Mouse (Mus musculus) telencephalon, adult 2 months (tissue): ENCODE results near the gene Camk1d.
A peak's percentile ranks its signal among the peaks of the same experiment; 100 is the strongest.

ENCODE experiments used
- DNase-seq: peaks from one replicate; pipeline ENCODE4 v3.0.0-alpha.2; 2011; ENCODE audit warnings: low read depth, low spot score

Camk1d gene

GRCm38 (mm10) chr2:5478256-5478655, 236.1 kb downstream of the Camk1d start:
- no peak for DNase-seq

- no peak for DNase-seq
Measured at GRCm38 (mm10) chr2:5477525-5477924, 236.8 kb downstream of the Camk1d start.

- no peak for DNase-seq
Measured at GRCm38 (mm10) chr2:5469366-5469941, 244.9 kb downstream of the Camk1d start.

- DNase-seq, result no peak
Measured at GRCm38 (mm10) chr2:5467537-5467936, 246.8 kb downstream of the Camk1d start.

DNA sequence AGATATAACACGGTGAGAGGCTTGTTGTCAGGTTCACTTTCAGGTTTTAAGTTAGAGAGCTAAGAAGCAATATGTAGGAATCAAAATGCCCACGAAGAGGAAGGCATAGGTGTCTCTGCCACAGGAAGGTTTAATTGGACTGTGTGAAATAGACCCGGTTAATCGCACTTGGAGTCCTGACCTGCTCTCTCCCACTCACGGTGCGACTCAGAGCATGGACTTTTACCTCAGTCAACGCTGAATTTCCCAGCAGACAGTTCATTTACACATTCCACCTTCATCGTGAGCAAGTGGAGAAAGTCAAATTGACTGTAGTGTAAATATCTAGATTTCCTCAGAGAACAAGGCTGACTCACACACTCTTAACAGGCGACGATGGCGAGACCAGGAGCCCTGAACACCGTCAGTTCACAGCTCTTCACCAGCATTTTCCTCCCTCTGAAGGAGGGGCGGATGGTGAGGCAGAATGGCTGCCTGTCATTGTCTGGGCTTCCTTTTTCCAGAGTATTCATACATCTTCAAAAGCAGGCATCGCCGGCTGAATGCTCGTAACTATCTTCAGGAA, 255.6 kb downstream of the Camk1d start:
- no peak for DNase-seq

GRCm38 (mm10) chr2:5458075-5458494, 256.2 kb downstream of the Camk1d start:
- no peak for DNase-seq

DNA sequence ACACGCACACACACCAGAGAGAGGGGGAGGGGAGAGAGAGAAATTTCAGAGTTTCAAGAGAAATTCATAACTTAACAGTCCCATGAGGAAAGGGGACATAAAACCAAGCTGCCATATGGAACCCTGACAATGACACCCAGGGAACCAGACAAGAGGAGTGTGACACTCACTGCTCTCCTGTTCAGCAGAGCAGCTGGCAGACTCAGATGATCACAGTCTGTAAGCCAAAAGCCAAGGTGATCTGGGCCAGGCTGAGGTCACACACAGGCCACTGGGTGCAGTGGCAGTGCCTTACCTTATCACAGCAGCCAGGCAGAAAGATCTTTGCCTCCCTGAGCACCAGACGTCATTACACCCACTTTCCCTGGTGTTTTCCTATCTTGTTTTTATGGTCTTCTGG, 258.2 kb downstream of the Camk1d start:
- DNase-seq, result no peak

DNA sequence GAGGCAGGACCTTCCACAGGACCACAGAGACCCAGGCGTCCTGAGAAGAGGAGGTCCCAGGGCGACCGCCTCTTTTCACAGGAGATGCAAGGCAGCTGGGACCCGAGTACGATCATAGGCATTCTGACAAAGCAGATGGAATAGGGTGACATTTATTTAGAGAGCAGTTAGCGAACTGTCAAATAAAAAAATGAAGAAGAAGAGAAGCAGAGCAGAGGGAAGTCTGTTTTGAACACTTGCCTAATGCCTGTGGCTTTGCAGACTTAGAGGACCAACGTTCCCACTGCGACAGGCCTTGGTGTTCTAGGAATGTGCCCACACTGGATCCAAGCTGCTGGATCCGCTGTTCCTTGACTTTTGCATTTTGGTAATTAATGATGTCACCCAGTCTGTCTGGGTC, 259.5 kb downstream of the Camk1d start:
- no peak for DNase-seq

GRCm38 (mm10) chr2:5451654-5452053, 262.7 kb downstream of the Camk1d start:
- DNase-seq, result no peak

GRCm38 (mm10) chr2:5445357-5445756, 269.0 kb downstream of the Camk1d start:
- no peak for DNase-seq

GRCm38 (mm10) chr2:5437690-5438089, 276.6 kb downstream of the Camk1d start:
- no peak for DNase-seq

DNA sequence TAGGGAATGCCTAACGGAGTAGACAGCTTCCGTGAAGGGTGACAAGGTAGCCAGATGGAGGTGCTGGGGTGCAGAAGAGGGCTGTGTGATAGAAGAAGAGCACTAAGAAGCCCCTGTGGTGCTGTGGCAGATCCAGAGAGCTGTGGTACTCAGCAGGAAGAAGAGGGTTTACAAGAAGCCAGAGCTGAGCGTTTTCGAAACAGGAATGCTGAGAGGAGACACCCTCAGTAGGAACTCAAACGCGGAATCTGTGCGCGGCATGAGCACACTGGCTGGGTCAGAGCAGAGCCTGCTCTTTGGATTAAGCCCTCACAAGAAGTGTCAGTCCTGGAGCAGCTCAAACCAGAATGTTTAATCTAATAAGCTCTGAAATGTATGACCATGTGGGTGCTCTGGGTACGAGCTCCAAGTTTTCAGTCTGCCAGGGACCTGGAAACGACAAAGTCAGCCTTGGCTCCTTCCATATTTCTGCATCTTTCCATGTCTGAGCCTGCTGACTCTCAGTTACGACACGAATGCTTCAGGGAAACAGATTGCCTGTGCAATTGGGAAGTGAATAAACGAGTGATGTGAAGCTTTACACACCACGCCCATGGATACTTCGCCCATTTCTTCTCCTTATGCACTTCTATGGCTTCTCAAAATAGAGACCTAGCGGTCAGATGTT, 278.6 kb downstream of the Camk1d start:
- no peak for DNase-seq

DNA sequence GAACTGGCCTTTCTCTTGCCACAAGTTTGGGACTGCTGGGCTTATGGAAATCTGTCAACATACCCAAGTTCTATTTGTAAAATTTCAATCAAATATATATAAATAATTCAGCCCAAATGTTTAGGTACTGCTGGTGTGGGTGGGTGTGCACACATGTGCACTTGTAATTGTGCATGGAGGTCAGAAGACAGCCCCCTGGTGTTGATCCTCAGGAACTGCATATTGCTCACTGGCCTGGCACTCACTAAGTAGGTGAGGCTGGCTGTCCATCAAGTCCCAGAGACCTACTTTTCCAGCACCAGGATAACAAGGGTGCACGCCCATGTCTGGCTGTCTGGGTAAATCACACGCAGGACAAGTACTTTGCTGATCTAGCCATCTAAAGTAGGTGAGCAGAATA, 283.0 kb downstream of the Camk1d start:
- no peak for DNase-seq

DNA sequence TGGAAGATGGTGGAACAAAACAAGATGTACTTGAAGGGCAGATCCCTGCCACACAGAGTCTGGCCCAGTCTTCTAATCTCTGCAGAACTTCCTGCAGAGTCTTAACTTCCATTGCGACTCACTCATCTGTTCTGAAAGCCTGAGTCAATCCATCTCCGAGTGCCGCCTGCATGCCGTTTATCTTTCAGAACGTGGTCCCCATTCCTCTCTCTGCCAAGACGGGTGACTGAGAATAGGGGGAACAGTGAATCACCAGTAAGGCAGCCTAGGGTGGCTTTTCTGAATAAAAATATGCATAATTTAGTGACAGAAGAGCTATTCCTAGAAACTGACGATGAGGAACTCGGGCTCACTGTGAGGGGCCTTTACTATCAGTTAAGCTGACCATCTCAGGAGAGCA, 284.4 kb downstream of the Camk1d start:
- no peak for DNase-seq

DNA sequence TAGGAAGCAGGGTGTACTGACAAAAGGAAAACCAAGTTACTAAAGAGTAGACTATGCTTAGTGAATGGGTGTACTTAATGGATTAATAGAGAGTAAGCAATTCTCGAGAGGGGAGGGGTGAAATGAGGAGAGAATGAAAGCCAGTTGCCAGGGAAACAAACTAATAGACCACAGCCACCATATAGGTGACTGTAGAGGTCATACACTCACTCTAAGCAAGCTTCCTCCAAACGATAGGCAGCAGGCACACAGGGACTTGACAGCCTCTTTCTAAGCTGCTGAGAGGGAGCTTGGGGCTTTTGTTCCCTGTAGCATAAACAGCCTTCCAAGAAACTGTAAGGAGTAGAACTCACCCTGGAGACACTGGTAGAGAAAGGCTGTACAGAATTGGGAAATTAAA, 288.2 kb downstream of the Camk1d start:
- DNase-seq, result no peak

DNA sequence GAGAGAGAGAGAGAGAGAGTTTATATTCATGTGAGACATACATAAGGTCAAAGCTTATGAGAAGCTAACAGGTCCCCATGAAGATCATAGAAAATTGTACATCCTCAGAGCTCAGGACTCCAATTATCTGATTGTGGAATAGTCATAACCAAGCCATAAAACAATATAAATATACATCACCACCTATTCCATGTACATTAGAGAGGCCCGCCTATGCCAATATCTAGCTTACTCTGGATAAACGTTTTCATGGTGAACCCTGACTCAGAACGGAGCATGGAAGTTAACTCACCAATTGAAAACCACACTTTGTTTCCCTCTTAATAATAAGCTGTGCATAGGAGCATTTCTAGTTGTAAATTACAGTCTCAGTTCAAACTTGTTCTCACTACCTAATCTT, 288.7 kb downstream of the Camk1d start:
- DNase-seq, result no peak

- no peak for DNase-seq
Measured at GRCm38 (mm10) chr2:5420621-5421196, 293.6 kb downstream of the Camk1d start.

GRCm38 (mm10) chr2:5418802-5419201, 295.5 kb downstream of the Camk1d start:
- DNase-seq, result no peak

- no peak for DNase-seq
Measured at GRCm38 (mm10) chr2:5417158-5418032, 296.9 kb downstream of the Camk1d start.

DNA sequence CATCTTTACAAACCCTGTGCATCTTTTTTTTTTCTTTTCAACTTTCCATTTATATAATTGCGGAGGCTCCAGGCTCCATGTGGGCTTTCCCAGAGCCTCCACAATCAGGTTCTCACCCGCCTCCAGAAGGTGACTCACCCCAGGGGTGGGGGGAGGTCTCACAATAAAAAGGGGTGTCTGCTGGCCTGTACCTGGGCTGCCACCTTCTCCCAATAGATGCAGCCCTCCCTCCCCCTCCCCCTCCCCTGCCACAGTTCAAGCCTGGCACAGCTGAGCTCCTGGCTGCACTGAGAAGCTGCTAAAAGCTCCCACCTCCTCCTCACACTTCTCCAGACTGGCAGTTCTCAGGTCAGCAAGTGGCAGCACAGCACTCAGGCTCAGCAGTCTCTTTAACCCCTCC, 302.5 kb downstream of the Camk1d start:
- peak; percentile 80 for DNase-seq

DNA sequence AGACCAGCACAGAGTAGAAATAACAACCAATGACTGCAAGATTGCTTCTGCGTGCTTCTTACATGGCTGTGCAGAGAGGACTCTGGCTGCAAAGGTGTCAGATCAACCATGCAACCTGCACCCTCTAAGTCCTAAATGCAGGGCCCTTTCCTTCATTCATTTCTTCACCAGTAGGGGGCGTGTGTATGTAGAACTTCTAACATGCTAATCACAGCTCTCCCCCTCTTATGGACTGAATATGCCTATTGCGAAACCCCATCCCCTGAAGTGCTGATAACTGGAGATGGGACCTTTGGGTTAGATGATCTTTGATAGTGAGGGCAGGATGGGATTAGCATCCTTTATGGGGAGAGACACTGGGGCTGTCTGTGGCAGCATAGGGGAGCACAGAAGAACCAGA, 310.5 kb downstream of the Camk1d start:
- DNase-seq, result no peak

GRCm38 (mm10) chr2:5402036-5402435, 312.3 kb downstream of the Camk1d start:
- DNase-seq, result no peak
